Mouse (Mus musculus) liver, adult 2 months (tissue): ENCODE measurements at regions not wholly inside any gene's neighbourhood (a gene's known extent, or its start where the extent isn't known, plus 50 kb on each side); places are given as distances from the start of the nearest gene placed in this dataset.
A peak's percentile ranks its signal among the peaks of the same experiment; 100 is the strongest.

Experiments
- DNase-seq: peaks from one replicate; pipeline ENCODE4 v3.0.0-alpha.2; 2011; ENCODE audit warnings: low read depth, low spot score; ENCODE audit errors: extremely low read depth
- H3K27ac ChIP-seq: fragments of 200-500 bp; replicated peaks from 2 replicates; pipeline ENCODE4 v1.5.1; 2012; ENCODE audit warnings: low read depth, mild to moderate bottlenecking, control low read depth, inconsistent platforms, low read length; ENCODE audit not compliant: insufficient read depth
- H3K27me3 ChIP-seq: fragments of 200-500 bp; 2 replicates; pipeline ENCODE4 v1.6.1; 2012; ENCODE audit warnings: mild to moderate bottlenecking, moderate library complexity, low read length, inconsistent platforms; ENCODE audit not compliant: control insufficient read depth, insufficient read depth
- H3K36me3 ChIP-seq: fragments of 200-500 bp; 2 replicates; pipeline ENCODE4 v1.6.1; 2012; ENCODE audit warnings: low read length, inconsistent platforms; ENCODE audit not compliant: control insufficient read depth, insufficient read depth
- H3K4me1 ChIP-seq: fragments of 200-500 bp; 2 replicates; pipeline ENCODE4 v1.6.1; 2011; ENCODE audit warnings: low read length; ENCODE audit not compliant: control insufficient read depth, insufficient read depth
- H3K4me3 ChIP-seq: fragments of 200-500 bp; 2 replicates; pipeline ENCODE4 v1.5.1; 2011; ENCODE audit warnings: low read depth, mild to moderate bottlenecking, control low read depth, low read length, moderate library complexity; ENCODE audit not compliant: insufficient read depth
- H3K79me2 ChIP-seq: fragments of 200-500 bp; 2 replicates; pipeline ENCODE4 v1.6.1; 2012; ENCODE audit warnings: inconsistent platforms, mild to moderate bottlenecking, low read length, moderate library complexity; ENCODE audit not compliant: control insufficient read depth, insufficient read depth
- H3K9ac ChIP-seq: fragments of 200-500 bp; 2 replicates; pipeline ENCODE4 v1.6.1; 2012; ENCODE audit warnings: low read depth, mild to moderate bottlenecking, control low read depth, inconsistent platforms, low read length
- CTCF ChIP-seq: fragments of 200-500 bp; IDR thresholded peaks from 2 replicates; pipeline ENCODE4 v1.5.1; 2011; ENCODE audit warnings: low read depth, low read length, control low read depth
- POLR2A ChIP-seq: fragments of 200-500 bp; IDR thresholded peaks from 2 replicates; pipeline ENCODE4 v1.6.1; 2011; ENCODE audit warnings: low read length, control low read depth; ENCODE audit not compliant: insufficient read depth; ENCODE audit errors: extremely low read depth
- WGBS: fragments of 180-500 bp; shearing (Covaris S2); methylation state at CpG from one replicate; pipeline ENCODE4 v1.1.7; 2018; 5-methylcytosine and 5-hydroxymethylcytosine counted together

DNA sequence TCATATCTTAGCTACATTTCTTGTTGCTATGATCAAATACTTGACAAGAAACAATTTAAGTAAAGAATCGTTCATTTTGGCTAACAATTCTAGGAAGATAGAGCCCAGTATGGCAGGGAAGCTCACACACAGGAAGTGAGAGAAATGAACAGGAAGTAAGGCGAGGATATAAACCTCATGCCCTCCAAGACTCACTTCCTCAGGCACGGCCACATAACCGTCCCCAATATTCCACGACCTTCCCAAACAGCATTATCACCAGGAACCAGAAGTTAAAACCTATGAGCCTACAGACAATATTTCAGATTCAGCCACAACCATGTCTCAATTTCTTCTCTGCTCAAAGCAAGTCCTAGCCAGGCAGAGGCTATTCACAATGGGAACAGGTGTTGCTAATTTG is 73.8 kb upstream of the Pabpc6 start:
- no peak for TF ChIP-seq CTCF
- no peak for TF ChIP-seq POLR2A
- no peak overlapping the region for H3K27ac ChIP-seq
- H3K79me2 ChIP-seq: no peaks in the 10 kb centered on the region
- H3K27me3 ChIP-seq: no peaks in the 10 kb centered on the region
- DNase-seq: no peak
- WGBS: 78% methylated on average over 5 of the region's 5 CpGs
- H3K9ac ChIP-seq: no peak overlapping the region
- no peak overlapping the region for H3K4me3 ChIP-seq
- no peaks in the 10 kb centered on the region for H3K4me1 ChIP-seq
- no peaks in the 10 kb centered on the region for H3K36me3 ChIP-seq

GRCm38 (mm10) chr17:9741321-9741720 is 71.8 kb upstream of the Pabpc6 start:
- no peaks in the 10 kb centered on the region for H3K27me3 ChIP-seq
- 91% methylated on average over 5 of the region's 5 CpGs for WGBS

GRCm38 (mm10) chr17:9729020-9729419 is 59.5 kb upstream of the Pabpc6 start:
- no peak for TF ChIP-seq CTCF
- no peak for TF ChIP-seq POLR2A
- WGBS: 63% methylated on average over 3 of the region's 3 CpGs
- H3K4me3 ChIP-seq: no peak overlapping the region
- no peak overlapping the region for H3K9ac ChIP-seq
- H3K36me3 ChIP-seq: no peaks in the 10 kb centered on the region
- H3K79me2 ChIP-seq: no peaks in the 10 kb centered on the region
- DNase-seq: no peak
- H3K4me1 ChIP-seq: no peaks in the 10 kb centered on the region
- no peak overlapping the region for H3K27ac ChIP-seq
- peaks cover 4% of the 10 kb centered on the region; the same call in 1 of the 2 replicates for H3K27me3 ChIP-seq

More at GRCm38 (mm10) chr17:9741321-9741720, 71.8 kb upstream of the Pabpc6 start:
- DNase-seq: no peak
- TF ChIP-seq POLR2A (no peak), CTCF (no peak)
- no peak overlapping the region for H3K27ac ChIP-seq
- no peak overlapping the region for H3K4me3 ChIP-seq
- no peaks in the 10 kb centered on the region for H3K36me3 ChIP-seq
- H3K79me2 ChIP-seq: no peaks in the 10 kb centered on the region
- no peaks in the 10 kb centered on the region for H3K4me1 ChIP-seq
- no peak overlapping the region for H3K9ac ChIP-seq

GRCm38 (mm10) chr17:9725704-9726469 is 56.4 kb upstream of the Pabpc6 start:
- H3K4me1 ChIP-seq: no peaks in the 10 kb centered on the region
- no peaks in the 10 kb centered on the region for H3K79me2 ChIP-seq
- H3K9ac ChIP-seq: no peak overlapping the region
- DNase-seq: no peak
- no peak overlapping the region for H3K27ac ChIP-seq
- no peak overlapping the region for H3K4me3 ChIP-seq
- peaks cover 4% of the 10 kb centered on the region; the same call in 1 of the 2 replicates for H3K27me3 ChIP-seq
- no peak for TF ChIP-seq CTCF
- no peak for TF ChIP-seq POLR2A
- no peaks in the 10 kb centered on the region for H3K36me3 ChIP-seq
- 70% methylated on average over 10 of the region's 10 CpGs for WGBS

DNA sequence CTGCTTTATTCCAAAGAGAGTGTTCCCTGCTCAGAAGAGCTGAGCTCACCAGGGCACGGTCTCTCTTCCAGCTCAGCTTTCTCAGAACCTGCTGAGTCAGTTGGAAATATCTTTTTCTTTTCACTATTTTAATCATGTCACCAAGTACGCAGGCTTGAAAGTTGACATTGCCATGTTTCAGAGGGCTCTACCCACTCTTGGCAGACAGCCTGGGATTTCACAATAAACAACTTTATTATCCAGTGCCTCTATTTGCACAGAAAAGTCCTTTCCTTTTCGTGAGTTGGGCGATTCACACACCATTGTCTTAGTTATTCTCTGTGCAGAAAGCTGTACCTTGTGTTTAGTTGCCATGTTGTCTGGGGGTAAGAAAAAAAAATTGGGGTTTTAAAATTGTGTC is 54.0 kb upstream of the Pabpc6 start:
- H3K4me1 ChIP-seq: no peaks in the 10 kb centered on the region
- DNase-seq: peak; percentile 87
- no peaks in the 10 kb centered on the region for H3K79me2 ChIP-seq

GRCm38 (mm10) chr17:9722709-9723108 is 53.2 kb upstream of the Pabpc6 start:
- WGBS: 28% methylated on average over 4 of the region's 4 CpGs
- H3K9ac ChIP-seq: no peak overlapping the region
- H3K79me2 ChIP-seq: no peaks in the 10 kb centered on the region
- H3K27ac ChIP-seq: no peak overlapping the region
- H3K4me1 ChIP-seq: no peaks in the 10 kb centered on the region
- TF ChIP-seq POLR2A (no peak), CTCF (no peak)
- no peaks in the 10 kb centered on the region for H3K36me3 ChIP-seq
- H3K27me3 ChIP-seq: peaks cover 4% of the 10 kb centered on the region; the same call in 1 of the 2 replicates
- no peak overlapping the region for H3K4me3 ChIP-seq
- no peak for DNase-seq

More for the DNA sequence above, 54.0 kb upstream of the Pabpc6 start:
- Histone ChIP-seq H3K27ac (no peak overlapping the region), H3K36me3 (no peaks in the 10 kb centered on the region), H3K9ac (no peak overlapping the region), H3K4me3 (no peak overlapping the region), H3K27me3 (peaks cover 4% of the 10 kb centered on the region; the same call in 1 of the 2 replicates)
- WGBS: 12% methylated on average over 4 of the region's 4 CpGs
- TF ChIP-seq POLR2A (no peak), CTCF (no peak)
